Mouse (Mus musculus) cerebellum, postnatal 14 days (tissue): Measurements from ENCODE around the gene Cd40.
A peak's percentile ranks its signal among the peaks of the same experiment; 100 is the strongest.

Source experiments
- DNase-seq, 2 experiments: peaks; one replicate each; pipeline ENCODE4 v3.0.0; 2021; ENCODE audit warnings: mixed read lengths in 2 of 2

Cd40 gene

GRCm38 (mm10) chr2:165054888-165055852 lies at the start of gene Cd40:
TSS of gene Cd40 (plus strand) at chr2:165055627.
- peak in 1 of 2 experiments; percentile 38 for DNase-seq

- no peak for DNase-seq
Observed at GRCm38 (mm10) chr2:165006813-165007212, 48.6 kb upstream of the Cd40 start.

GRCm38 (mm10) chr2:165007986-165008385 lies 47.4 kb upstream of the Cd40 start:
- DNase-seq: no peak

GRCm38 (mm10) chr2:165009161-165009560 lies 46.3 kb upstream of the Cd40 start:
- no peak for DNase-seq

- no peak for DNase-seq
Observed at GRCm38 (mm10) chr2:165009581-165009980, 45.8 kb upstream of the Cd40 start.

GRCm38 (mm10) chr2:165010351-165010750 lies 45.1 kb upstream of the Cd40 start:
- no peak for DNase-seq

GRCm38 (mm10) chr2:165014935-165015334 lies 40.5 kb upstream of the Cd40 start:
- DNase-seq: no peak

- DNase-seq: no peak
Observed at GRCm38 (mm10) chr2:165020490-165020889, 34.9 kb upstream of the Cd40 start.

- no peak for DNase-seq
Observed at GRCm38 (mm10) chr2:165027163-165027562, 28.3 kb upstream of the Cd40 start.

GRCm38 (mm10) chr2:165032533-165032932 lies 22.9 kb upstream of the Cd40 start:
- peak; percentile 26 to 38 for DNase-seq

GRCm38 (mm10) chr2:165033306-165033705 lies 22.1 kb upstream of the Cd40 start:
- DNase-seq: no peak

GRCm38 (mm10) chr2:165034131-165035057 lies 21.0 kb upstream of the Cd40 start, which contains the start of gene Ncoa5:
TSS of gene Ncoa5 (minus strand) at chr2:165034867.
- peak; percentile 98 to 99 for DNase-seq

- DNase-seq: no peak
Observed at GRCm38 (mm10) chr2:165035058-165035431, 20.4 kb upstream of the Cd40 start.

GRCm38 (mm10) chr2:165037415-165037814 lies 18.0 kb upstream of the Cd40 start:
- no peak for DNase-seq

GRCm38 (mm10) chr2:165042126-165042525 lies 13.3 kb upstream of the Cd40 start:
- DNase-seq: no peak

GRCm38 (mm10) chr2:165043090-165043636 lies 12.3 kb upstream of the Cd40 start:
- DNase-seq: no peak

- DNase-seq: no peak
Observed at GRCm38 (mm10) chr2:165043729-165044128, 11.7 kb upstream of the Cd40 start.

- DNase-seq: no peak
Observed at GRCm38 (mm10) chr2:165049044-165049443, 6.4 kb upstream of the Cd40 start.

GRCm38 (mm10) chr2:165050826-165051548 lies 4.4 kb upstream of the Cd40 start:
- DNase-seq: peak; percentile 59 to 73

GRCm38 (mm10) chr2:165051566-165051965 lies 3.9 kb upstream of the Cd40 start:
- DNase-seq: no peak

GRCm38 (mm10) chr2:165055905-165056304 lies 478 bp downstream of the Cd40 start:
- DNase-seq: no peak

GRCm38 (mm10) chr2:165056377-165057085 lies 1.1 kb downstream of the Cd40 start:
- no peak for DNase-seq
